Mouse (Mus musculus) CH12.LX (cell line): ENCODE data around the gene Hba-a1. TPM values are rescaled to one million over a fixed set of nuclear protein-coding genes. Genes with fewer than 3 reads are reported as not detected.
"Not testable (repeated sequence)": the region's sequence is repeated elsewhere in the genome, so short reads cannot be mapped to it uniquely, and the experiment has no call there.

Experiments used
- DNase-seq: peaks from one replicate; pipeline ENCODE4 v3.0.0-alpha.2; 2013; ENCODE audit errors: extremely low read depth
- H3K27ac ChIP-seq: 2 replicates; pipeline ENCODE4 v1.5.1; 2012; ENCODE audit warnings: low read depth, mild to moderate bottlenecking, control low read depth, moderate library complexity; ENCODE audit not compliant: insufficient read depth
- H3K27me3 ChIP-seq: replicated peaks from 2 replicates; pipeline ENCODE3; 2012; ENCODE audit warnings: inconsistent platforms
- H3K36me3 ChIP-seq, 2 experiments: replicated peaks in 1 of 2; 2 replicates each; pipeline versions ENCODE3 to v1.6.1; 2012; ENCODE audit warnings: inconsistent platforms in 1 of 2, low read length in 1 of 2, mild to moderate bottlenecking in 1 of 2, mixed read lengths in 1 of 2, moderate library complexity in 1 of 2; ENCODE audit not compliant: control insufficient read depth in 1 of 2, insufficient read depth in 1 of 2
- H3K4me1 ChIP-seq, 2 experiments: 2 replicates each; pipeline ENCODE4 v1.6.1; 2012; ENCODE audit warnings: inconsistent platforms in 1 of 2, moderate library complexity in 1 of 2; ENCODE audit not compliant: insufficient read depth in 2 of 2, control insufficient read depth in 1 of 2
- H3K4me2 ChIP-seq: 2 replicates; pipeline ENCODE4 v1.6.1; 2012; ENCODE audit warnings: low read depth, mild to moderate bottlenecking, control low read depth; ENCODE audit not compliant: poor library complexity, insufficient read depth, severe bottlenecking
- H3K4me3 ChIP-seq, 3 experiments: fragments of 150-350 bp in 1 of 3; sonication (generic) in 1 of 3; replicated peaks in 1 of 3; 2 replicates each; pipeline versions ENCODE3 to v1.5.1; 2011 to 2012; ENCODE audit warnings: low read depth in 2 of 3, low read length in 2 of 3, mild to moderate bottlenecking in 2 of 3, moderate library complexity in 2 of 3, control low read depth in 1 of 3, improper control_type of control experiment in 1 of 3, inconsistent platforms in 1 of 3, mixed read lengths in 1 of 3; ENCODE audit not compliant: poor library complexity in 1 of 3
- H3K79me2 ChIP-seq: replicated peaks from 2 replicates; pipeline ENCODE4 v1.6.1; 2012; ENCODE audit warnings: mild to moderate bottlenecking, moderate library complexity; ENCODE audit not compliant: control insufficient read depth, poor library complexity, insufficient read depth, severe bottlenecking; ENCODE audit errors: extremely low read depth
- H3K9ac ChIP-seq: 2 replicates; pipeline ENCODE4 v1.6.1; 2012; ENCODE audit warnings: low read depth, mild to moderate bottlenecking, control low read depth, moderate library complexity; ENCODE audit not compliant: insufficient read depth
- H3K9me3 ChIP-seq: replicated peaks from 2 replicates; pipeline ENCODE3; 2012; ENCODE audit warnings: low read length, inconsistent platforms, mixed read lengths
- BHLHE40 ChIP-seq: IDR thresholded peaks from 2 replicates; pipeline ENCODE4 v1.6.1; 2011; ENCODE audit warnings: mild to moderate bottlenecking, low read depth, low read length, improper control_type of control experiment
- CHD1 ChIP-seq: IDR thresholded peaks from 2 replicates; pipeline ENCODE4 v1.6.1; 2012; ENCODE audit warnings: low read depth, low read length, improper control_type of control experiment, inconsistent platforms
- CHD2 ChIP-seq: IDR thresholded peaks from 2 replicates; pipeline ENCODE4 v1.6.1; 2011; ENCODE audit warnings: low read length, improper control_type of control experiment
- CTCF ChIP-seq, 2 experiments: IDR thresholded peaks in 1 of 2; conservative IDR thresholded peaks in 1 of 2; 2 replicates each; pipeline ENCODE4 v1.5.1; 2011 to 2012; ENCODE audit warnings: low read depth in 2 of 2, low read length in 2 of 2, improper control_type of control experiment in 1 of 2, inconsistent platforms in 1 of 2, mild to moderate bottlenecking in 1 of 2, moderate library complexity in 1 of 2
- HCFC1 ChIP-seq: IDR thresholded peaks from 2 replicates; pipeline ENCODE4 v1.6.1; 2012; ENCODE audit warnings: low read depth, mild to moderate bottlenecking, inconsistent platforms, low read length, improper control_type of control experiment
- IRF4 ChIP-seq: IDR thresholded peaks from 2 replicates; pipeline ENCODE4 v1.6.1; 2014; ENCODE audit warnings: low read depth, mild to moderate bottlenecking, inconsistent platforms, low read length, improper control_type of control experiment
- JUN ChIP-seq: IDR thresholded peaks from 2 replicates; pipeline ENCODE4 v1.6.1; 2011; ENCODE audit warnings: low read depth, mild to moderate bottlenecking, low read length, improper control_type of control experiment, moderate library complexity; ENCODE audit not compliant: insufficient read depth
- KAT2A ChIP-seq: IDR thresholded peaks from 2 replicates; pipeline ENCODE4 v1.6.1; 2012; ENCODE audit warnings: low read length, improper control_type of control experiment, inconsistent platforms; ENCODE audit not compliant: insufficient replicate concordance
- RAD21 ChIP-seq: IDR thresholded peaks from 2 replicates; pipeline ENCODE4 v1.6.1; 2011; ENCODE audit warnings: low read depth, mild to moderate bottlenecking, low read length, improper control_type of control experiment, moderate library complexity
- SMC3 ChIP-seq: IDR thresholded peaks from 2 replicates; pipeline ENCODE4 v1.6.1; 2011; ENCODE audit warnings: low read depth, low read length, improper control_type of control experiment
- ZC3H11A ChIP-seq: IDR thresholded peaks from 2 replicates; pipeline ENCODE4 v1.6.1; 2012; ENCODE audit warnings: low read depth, mild to moderate bottlenecking, inconsistent platforms, low read length, improper control_type of control experiment
- dilution Hi-C: fragments of 300-500 bp; cut with MboI; formaldehyde crosslinking; loops from 2 replicates; pipeline ENCODE4 v1.14.3; 2020; ENCODE audit warnings: low sequenced_read_pairs; ENCODE audit not compliant: extremely low pct_unique_long_range_greater_than_20kb, extremely low pct_ligation_motif_present
- in situ Hi-C: fragments of 300-500 bp; cut with MboI; formaldehyde crosslinking; loops from 3 replicates; pipeline ENCODE4 v1.14.3; 2019; ENCODE audit warnings: low sequenced_read_pairs, low pct_ligation_motif_present, low pct_unique_long_range_greater_than_20kb, mixed read lengths
- polyA plus RNA-seq: library from polyadenylated mRNA; unstranded; fragments of >175 nt; gene quantifications from 2 replicates; pipeline ENCODE4 v1.2.1, GENCODE M21; 2012; ENCODE audit warnings: low read depth; ENCODE audit not compliant: insufficient read length
- total RNA-seq, 2 experiments: library from RNA; depleted of rRNA; stranded (reverse); fragments of 300-350 nt in 1 of 2; fragments of >200 nt in 1 of 2; gene quantifications; 2 replicates each; pipeline ENCODE4 v1.2.3; 2012 to 2014

Hba-a1 gene
- total and polyA plus RNA-seq, 3 experiments, result 4.7 to 5.2 (median 4.9) TPM

GRCm38 (mm10) chr11:32278458-32278957 is 4.8 kb upstream of the Hba-a1 start:
- Histone ChIP-seq H3K27me3 (peaks cover 16% of the 10 kb centered on the region), H3K4me2 (no peak overlapping the region), H3K4me3 (no peak overlapping the region), H3K36me3 (no peaks in the 10 kb centered on the region), H3K4me1 (peaks cover 4 to 16% of the 10 kb centered on the region in 2 experiments; a peak in 2 of 4 replicates), H3K79me2 (no peaks in the 10 kb centered on the region), H3K9ac (no peak overlapping the region), H3K9me3 (no peaks in the 10 kb centered on the region), H3K27ac (no peak overlapping the region)
- in situ Hi-C loops (no loop called here), dilution Hi-C loops (no loop called here)
- no peak for DNase-seq
- TF ChIP-seq SMC3 (no peak), JUN (no peak), CHD1 (no peak), HCFC1 (no peak), CHD2 (no peak)

DNA sequence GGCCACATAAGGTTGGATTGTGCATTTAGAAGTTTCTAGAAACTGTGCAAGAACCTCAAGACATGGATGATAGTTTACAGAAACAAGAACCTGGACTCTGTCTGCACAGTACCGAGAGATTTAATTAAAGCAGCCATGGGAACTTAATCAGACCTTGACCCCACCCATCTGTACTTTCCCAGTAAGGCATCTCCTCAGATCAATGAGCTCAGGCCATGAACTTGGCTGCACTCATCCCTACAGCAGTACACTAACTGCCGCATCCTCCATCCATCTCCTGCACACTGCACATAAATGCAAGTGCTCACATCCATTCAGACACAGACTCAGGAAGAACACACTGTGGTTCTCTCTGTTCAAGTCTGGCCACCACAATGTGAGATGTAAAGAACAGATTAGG is 2.7 kb upstream of the Hba-a1 start:
- Histone ChIP-seq H3K4me1 (peaks cover 4 to 16% of the 10 kb centered on the region in 2 experiments; a peak in 2 of 4 replicates), H3K27me3 (peaks cover 15% of the 10 kb centered on the region), H3K27ac (no peak overlapping the region), H3K4me2 (no peak overlapping the region), H3K36me3 (no peaks in the 10 kb centered on the region), H3K9me3 (no peaks in the 10 kb centered on the region), H3K4me3 (no peak overlapping the region), H3K9ac (no peak overlapping the region), H3K79me2 (no peaks in the 10 kb centered on the region)
- DNase-seq, result no peak
- in situ Hi-C loops (no loop called here), dilution Hi-C loops (no loop called here)
- TF ChIP-seq IRF4 (no peak), JUN (no peak), RAD21 (no peak)

DNA sequence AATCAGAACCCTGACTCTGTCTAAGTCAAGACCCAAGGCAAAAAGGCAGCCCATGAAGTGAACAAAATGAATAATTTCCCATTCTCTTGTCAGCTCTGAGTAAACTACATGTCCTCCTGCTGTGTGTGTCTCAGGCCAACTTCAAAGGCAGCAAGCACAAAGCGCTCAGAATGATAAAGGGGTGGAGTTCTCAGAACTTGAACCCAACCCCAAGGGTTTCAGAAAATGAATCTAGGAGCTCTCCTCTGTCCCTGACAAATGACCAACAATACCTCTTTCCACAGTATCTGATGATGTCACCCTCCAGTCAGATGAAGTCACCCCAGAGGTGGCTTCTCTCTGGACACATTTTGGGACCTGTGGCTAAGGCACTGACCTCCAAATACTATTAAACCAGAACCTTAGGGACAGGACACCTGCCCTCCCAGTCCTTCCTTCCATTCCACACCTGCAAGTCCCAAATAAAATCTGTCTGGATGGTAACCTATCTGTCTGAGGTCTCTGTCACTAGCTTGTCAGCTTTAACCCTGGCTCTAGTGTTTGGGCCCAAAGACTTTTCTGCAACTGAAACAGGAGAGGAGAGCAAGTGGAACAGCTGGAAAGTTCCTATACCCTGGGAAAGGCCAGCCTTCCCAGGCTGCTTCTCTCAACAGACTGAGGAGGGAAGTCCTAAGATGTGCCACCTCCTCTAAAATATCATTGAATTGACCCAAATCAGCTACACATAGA is 1.7 kb upstream of the Hba-a1 start:
- H3K36me3 ChIP-seq, result no peaks in the 10 kb centered on the region
- H3K79me2 ChIP-seq, result no peaks in the 10 kb centered on the region
- no peak overlapping the region for H3K27ac ChIP-seq
- TF ChIP-seq ZC3H11A (no peak), BHLHE40 (no peak), KAT2A (no peak), CHD2 (no peak), CTCF (conservative IDR thresholded peaks at IDR 0.05 in 1 of 2, IDR thresholded peaks at IDR 0.05 in 1 of 2; ENCODE audit: low read depth in 2 of 2, low read length in 2 of 2) (no peak)
- no peaks in the 10 kb centered on the region for H3K9me3 ChIP-seq
- no peak for DNase-seq
- H3K4me1 ChIP-seq, result peaks cover 4 to 19% of the 10 kb centered on the region in 2 experiments; a peak in 3 of 4 replicates
- dilution Hi-C loops, result no loop called here
- H3K4me3 ChIP-seq, result no peak overlapping the region
- H3K27me3 ChIP-seq, result peaks cover 13% of the 10 kb centered on the region
- no peak overlapping the region for H3K9ac ChIP-seq
- in situ Hi-C loops, result no loop called here
- no peak overlapping the region for H3K4me2 ChIP-seq

- H3K27ac ChIP-seq, H3K79me2 ChIP-seq, H3K9ac ChIP-seq, H3K4me2 ChIP-seq, H3K4me3 ChIP-seq, H3K36me3 ChIP-seq, H3K9me3 ChIP-seq, in situ Hi-C loops, dilution Hi-C loops, DNase-seq: not testable (repeated sequence)
- H3K4me1 ChIP-seq, result peaks cover 2 to 20% of the 10 kb centered on the region in 2 experiments; a peak in 2 of 4 replicates
- H3K27me3 ChIP-seq, result peaks cover 14% of the 10 kb centered on the region
Measured at GRCm38 (mm10) chr11:32284582-32284981, 1.3 kb downstream of the Hba-a1 start.
